Mouse (Mus musculus): ENCODE results near the gene Gm49355. TPM values are rescaled to one million over a fixed set of nuclear protein-coding genes. Genes with fewer than 3 reads are reported as not detected.
"Not testable (repeated sequence)": the region's sequence is repeated elsewhere in the genome, so short reads cannot be mapped to it uniquely, and the experiment has no call there.

Gm49355 gene
- polyA plus RNA-seq (2014; fragmentation: Nextera tagmentation; extraction: Ambion mirVana), result 0.23 TPM in 1 of 2 replicates, not detected in the other

GRCm38 (mm10) chr14:12283641-12284040, at the start of gene Gm49355:
Gene Gm49355, plus strand, starts transcription at chr14:12283976.
- H3K9me3 ChIP-seq (ENCODE audit: control insufficient read depth, low read length), result no peaks in the 10 kb centered on the region
- peak within 1 kb of the TSS; percentile 77 for H3K27ac ChIP-seq (ENCODE audit: low read depth, low read length)
- WGBS, result 82% methylated on average over 6 of the region's 6 CpGs
- ATAC-seq (replicated peaks; ENCODE audit: low FRiP score), result peak; percentile 44
- peak within 1 kb of the TSS; percentile 85 for H3K4me2 ChIP-seq (ENCODE audit: low read depth, low read length, severe bottlenecking)
- DNase-seq (ENCODE audit: low spot score), result no peak
- H3K36me3 ChIP-seq (ENCODE audit: control insufficient read depth, insufficient read depth, low read length), result no peaks in the 10 kb centered on the region
- H3K4me1 ChIP-seq (replicated peaks; ENCODE audit: control insufficient read depth, insufficient read depth, low read length), result no peaks in the 10 kb centered on the region
- peak within 1 kb of the TSS; percentile 95 for H3K9ac ChIP-seq (ENCODE audit: low read length)
- H3K4me3 ChIP-seq (ENCODE audit: low read depth, low read length), result peak within 1 kb of the TSS; percentile 62
- no peaks in the 10 kb centered on the region for H3K27me3 ChIP-seq (ENCODE audit: control insufficient read depth, insufficient read depth, low read length)

DNA sequence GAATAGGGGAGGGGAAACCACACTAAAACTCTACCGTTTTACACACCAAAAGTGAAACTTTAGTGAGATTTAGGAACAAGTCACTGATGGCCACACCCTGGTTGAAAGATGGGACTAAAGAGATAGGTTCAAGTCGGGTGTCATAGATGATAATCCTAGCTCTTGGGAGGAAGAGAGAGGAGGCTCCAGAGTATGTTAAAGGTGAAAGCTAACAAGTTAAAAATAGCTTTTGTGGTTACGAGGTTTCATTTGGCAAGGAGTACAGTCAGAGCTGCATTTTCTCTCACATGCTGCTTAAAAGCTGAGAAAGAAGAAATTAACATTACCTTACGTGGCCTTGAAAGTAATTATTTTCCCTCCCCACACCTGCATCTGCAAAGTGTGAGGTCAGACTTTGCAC, 40.0 kb upstream of the Gm49355 start:
- ATAC-seq (replicated peaks; ENCODE audit: low FRiP score) (no peak), DNase-seq (ENCODE audit: low spot score) (no peak)
- WGBS, result 84% methylated on average over 4 of the region's 4 CpGs
- H3K9ac ChIP-seq (ENCODE audit: low read length), result no peak overlapping the region
- no peak overlapping the region for H3K27ac ChIP-seq (ENCODE audit: low read depth, low read length)
- no peaks in the 10 kb centered on the region for H3K36me3 ChIP-seq (ENCODE audit: control insufficient read depth, insufficient read depth, low read length)
- no peak overlapping the region for H3K4me2 ChIP-seq (ENCODE audit: low read depth, low read length, severe bottlenecking)
- H3K27me3 ChIP-seq (ENCODE audit: control insufficient read depth, insufficient read depth, low read length), result no peaks in the 10 kb centered on the region
- no peak overlapping the region for H3K4me3 ChIP-seq (ENCODE audit: low read depth, low read length)
- H3K4me1 ChIP-seq (replicated peaks; ENCODE audit: control insufficient read depth, insufficient read depth, low read length), result no peaks in the 10 kb centered on the region
- H3K9me3 ChIP-seq (ENCODE audit: control insufficient read depth, low read length), result no peaks in the 10 kb centered on the region

- Histone ChIP-seq H3K27ac (ENCODE audit: low read depth, low read length) (no peak overlapping the region), H3K9me3 (ENCODE audit: control insufficient read depth, low read length) (no peaks in the 10 kb centered on the region), H3K27me3 (ENCODE audit: control insufficient read depth, insufficient read depth, low read length) (no peaks in the 10 kb centered on the region), H3K4me3 (ENCODE audit: low read depth, low read length) (no peak overlapping the region), H3K4me1 (replicated peaks; ENCODE audit: control insufficient read depth, insufficient read depth, low read length) (no peaks in the 10 kb centered on the region), H3K4me2 (ENCODE audit: low read depth, low read length, severe bottlenecking) (no peak overlapping the region), H3K9ac (ENCODE audit: low read length) (no peak overlapping the region), H3K36me3 (ENCODE audit: control insufficient read depth, insufficient read depth, low read length) (no peaks in the 10 kb centered on the region)
- ATAC-seq (replicated peaks; ENCODE audit: low FRiP score), result no peak
- WGBS, result 77% methylated on average over 3 of the region's 3 CpGs
- no peak for DNase-seq (ENCODE audit: low spot score)
These were observed 7.7 kb upstream of the Gm49355 start for GRCm38 (mm10) chr14:12276031-12276430.

DNA sequence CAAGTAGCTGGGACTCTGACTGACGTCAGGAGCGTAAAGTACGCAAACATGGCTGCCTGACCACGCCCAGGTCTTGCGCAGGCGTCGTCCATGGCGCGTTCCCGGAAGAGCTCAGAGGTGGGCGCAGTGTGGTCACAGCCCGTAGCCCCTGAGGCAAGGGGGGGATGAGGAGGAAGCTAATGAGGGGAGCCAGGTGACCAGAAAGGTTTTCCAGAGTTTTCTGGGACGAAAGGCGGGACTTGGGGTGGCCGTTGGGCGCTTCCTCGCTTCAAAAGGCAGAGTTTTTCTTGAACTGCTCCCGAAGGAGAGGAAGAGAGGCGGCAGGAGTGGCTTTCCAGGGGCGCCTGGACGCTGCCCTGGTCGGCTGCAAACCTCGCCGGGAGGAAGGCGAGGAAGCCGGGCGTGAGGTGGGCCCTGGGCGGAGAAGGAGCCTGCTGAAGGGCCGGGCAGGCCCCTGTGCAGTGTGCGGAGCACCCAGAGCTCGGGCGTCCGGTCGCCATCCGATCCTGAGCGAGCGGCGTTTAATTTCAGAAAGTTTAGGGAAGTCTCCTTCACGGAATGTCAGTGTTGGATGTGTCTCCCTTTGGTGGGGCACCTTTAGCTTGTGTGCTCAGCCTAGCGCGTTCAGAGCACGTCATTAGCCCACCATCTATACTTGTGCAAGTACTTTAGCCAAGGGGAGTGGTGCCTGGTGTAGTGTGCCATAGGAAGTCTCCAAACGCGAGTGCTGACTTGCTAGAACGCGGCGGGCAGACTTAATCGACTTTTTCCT, 551 bp downstream of the Gm49355 start, which contains the start of gene 3830406C13Rik:
3830406C13Rik (plus strand) TSS at position 33 of the 772 bp plus-strand sequence.
- peak within 1 kb of the TSS; percentile 85 for H3K4me2 ChIP-seq (ENCODE audit: low read depth, low read length, severe bottlenecking)
- no peaks in the 10 kb centered on the region for H3K4me1 ChIP-seq (replicated peaks; ENCODE audit: control insufficient read depth, insufficient read depth, low read length)
- peak; percentile 91 for DNase-seq (ENCODE audit: low spot score)
- no peaks in the 10 kb centered on the region for H3K36me3 ChIP-seq (ENCODE audit: control insufficient read depth, insufficient read depth, low read length)
- no peaks in the 10 kb centered on the region for H3K27me3 ChIP-seq (ENCODE audit: control insufficient read depth, insufficient read depth, low read length)
- peak within 1 kb of the TSS; percentile 95 for H3K9ac ChIP-seq (ENCODE audit: low read length)
- no peaks in the 10 kb centered on the region for H3K9me3 ChIP-seq (ENCODE audit: control insufficient read depth, low read length)
- H3K4me3 ChIP-seq (ENCODE audit: low read depth, low read length), result peak within 1 kb of the TSS; percentile 62
- WGBS, result under 1% methylated on average over 48 of the region's 48 CpGs
- peak; percentile 97 for ATAC-seq (replicated peaks; ENCODE audit: low FRiP score)
- peak within 1 kb of the TSS; percentile 77 for H3K27ac ChIP-seq (ENCODE audit: low read depth, low read length)

DNA sequence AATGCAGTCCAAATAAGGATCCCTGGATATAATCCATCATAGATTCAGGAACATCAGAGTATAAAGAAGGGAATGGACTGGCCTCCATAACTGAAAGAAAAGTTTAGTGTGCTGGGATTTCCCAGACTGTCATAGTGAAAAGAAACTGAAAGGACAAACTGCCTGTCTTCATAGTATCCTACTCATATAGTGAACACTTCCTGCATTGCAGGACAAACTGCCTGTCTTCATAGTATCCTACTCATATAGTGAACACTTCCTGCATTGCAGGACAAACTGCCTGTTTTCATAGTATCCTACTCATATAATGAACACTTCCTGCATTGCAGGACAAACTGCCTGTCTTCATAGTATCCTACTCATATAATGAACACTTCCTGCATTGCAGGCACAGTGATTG, 6.0 kb downstream of the Gm49355 start:
- DNase-seq (ENCODE audit: low spot score); H3K36me3 ChIP-seq (ENCODE audit: control insufficient read depth, insufficient read depth, low read length); H3K4me3 ChIP-seq (ENCODE audit: low read depth, low read length); H3K9me3 ChIP-seq (ENCODE audit: control insufficient read depth, low read length); H3K9ac ChIP-seq (ENCODE audit: low read length); H3K27me3 ChIP-seq (ENCODE audit: control insufficient read depth, insufficient read depth, low read length); H3K4me2 ChIP-seq (ENCODE audit: low read depth, low read length, severe bottlenecking); ATAC-seq (replicated peaks; ENCODE audit: low FRiP score); H3K27ac ChIP-seq (ENCODE audit: low read depth, low read length); H3K4me1 ChIP-seq (replicated peaks; ENCODE audit: control insufficient read depth, insufficient read depth, low read length): not testable (repeated sequence)

DNA sequence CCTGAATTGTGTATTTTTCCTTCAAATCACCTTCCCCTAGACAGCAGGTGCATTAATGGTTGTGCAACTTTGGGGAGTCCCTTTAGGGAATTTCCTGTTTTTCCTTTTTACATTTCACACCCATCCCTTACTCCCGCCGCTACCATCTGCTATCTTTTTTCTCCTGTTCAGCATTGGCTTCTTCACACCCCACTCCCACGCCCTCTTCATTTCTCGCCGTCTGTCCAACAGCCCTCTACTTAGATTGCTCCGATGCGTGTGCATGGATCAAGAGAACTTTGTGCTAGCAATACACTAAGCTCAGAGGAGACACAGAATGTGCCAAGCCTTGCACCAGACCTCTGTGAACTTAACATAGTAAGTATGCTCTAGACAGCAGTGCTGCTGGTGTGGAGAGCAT, 12.6 kb downstream of the Gm49355 start:
- Histone ChIP-seq H3K4me1 (replicated peaks; ENCODE audit: control insufficient read depth, insufficient read depth, low read length) (peaks cover 3% of the 10 kb centered on the region; the same call in 1 of the 2 replicates), H3K4me2 (ENCODE audit: low read depth, low read length, severe bottlenecking) (no peak overlapping the region), H3K27me3 (ENCODE audit: control insufficient read depth, insufficient read depth, low read length) (no peaks in the 10 kb centered on the region), H3K9ac (ENCODE audit: low read length) (no peak overlapping the region), H3K36me3 (ENCODE audit: control insufficient read depth, insufficient read depth, low read length) (no peaks in the 10 kb centered on the region), H3K27ac (ENCODE audit: low read depth, low read length) (no peak overlapping the region), H3K9me3 (ENCODE audit: control insufficient read depth, low read length) (no peaks in the 10 kb centered on the region), H3K4me3 (ENCODE audit: low read depth, low read length) (no peak overlapping the region)
- 85% methylated on average over 7 of the region's 7 CpGs for WGBS
- DNase-seq (ENCODE audit: low spot score) (no peak), ATAC-seq (replicated peaks; ENCODE audit: low FRiP score) (no peak)

DNA sequence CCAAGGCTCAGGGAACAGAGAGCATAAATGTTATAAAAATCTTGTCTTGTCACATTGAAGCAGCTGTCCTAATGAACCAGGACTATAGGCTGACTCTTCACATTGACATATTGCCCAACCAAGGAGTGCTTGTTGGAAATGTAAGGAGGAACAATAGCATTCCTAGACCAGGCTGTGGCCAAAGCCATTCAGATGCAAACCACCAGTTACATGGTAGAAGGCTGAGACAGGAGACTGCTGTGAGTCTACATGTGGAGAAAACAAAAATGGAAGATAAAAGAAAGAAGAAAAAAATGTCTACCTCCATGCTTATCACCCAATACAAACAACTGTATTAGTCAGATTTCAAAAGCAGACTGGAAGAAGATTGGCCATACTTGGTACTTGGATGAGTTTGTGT, 15.4 kb downstream of the Gm49355 start:
- ATAC-seq (replicated peaks; ENCODE audit: low FRiP score), result no peak
- no peak for DNase-seq (ENCODE audit: low spot score)
- Histone ChIP-seq H3K27me3 (ENCODE audit: control insufficient read depth, insufficient read depth, low read length) (no peaks in the 10 kb centered on the region), H3K9me3 (ENCODE audit: control insufficient read depth, low read length) (no peaks in the 10 kb centered on the region), H3K27ac (ENCODE audit: low read depth, low read length) (no peak overlapping the region), H3K4me3 (ENCODE audit: low read depth, low read length) (no peak overlapping the region), H3K9ac (ENCODE audit: low read length) (no peak overlapping the region), H3K4me1 (replicated peaks; ENCODE audit: control insufficient read depth, insufficient read depth, low read length) (peaks cover 3% of the 10 kb centered on the region; the same call in 1 of the 2 replicates), H3K36me3 (ENCODE audit: control insufficient read depth, insufficient read depth, low read length) (no peaks in the 10 kb centered on the region), H3K4me2 (ENCODE audit: low read depth, low read length, severe bottlenecking) (no peak overlapping the region)

DNA sequence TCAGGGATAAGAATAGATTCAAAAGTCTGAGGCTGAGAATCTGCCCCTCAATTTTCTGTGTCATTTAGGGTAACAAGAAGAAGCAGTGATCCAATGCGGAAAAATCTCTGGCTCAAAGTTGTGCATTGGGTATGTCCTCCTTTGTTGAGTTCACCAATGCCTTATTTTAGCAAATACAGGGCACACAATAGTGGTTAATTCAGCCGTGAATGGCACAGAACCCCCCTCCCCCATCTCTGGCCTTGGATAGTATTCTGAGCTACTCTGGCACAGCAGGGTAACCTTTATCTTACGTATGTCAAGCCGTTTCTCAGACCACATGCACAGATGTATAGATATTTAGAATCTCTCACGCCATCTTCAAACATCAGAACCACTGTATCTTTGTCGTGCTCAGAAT, 15.9 kb downstream of the Gm49355 start:
- Histone ChIP-seq H3K27ac (ENCODE audit: low read depth, low read length) (no peak overlapping the region), H3K4me2 (ENCODE audit: low read depth, low read length, severe bottlenecking) (no peak overlapping the region), H3K9ac (ENCODE audit: low read length) (no peak overlapping the region), H3K27me3 (ENCODE audit: control insufficient read depth, insufficient read depth, low read length) (no peaks in the 10 kb centered on the region), H3K9me3 (ENCODE audit: control insufficient read depth, low read length) (no peaks in the 10 kb centered on the region), H3K4me3 (ENCODE audit: low read depth, low read length) (no peak overlapping the region), H3K36me3 (ENCODE audit: control insufficient read depth, insufficient read depth, low read length) (no peaks in the 10 kb centered on the region), H3K4me1 (replicated peaks; ENCODE audit: control insufficient read depth, insufficient read depth, low read length) (peaks cover 3% of the 10 kb centered on the region; the same call in 1 of the 2 replicates)
- ATAC-seq (replicated peaks; ENCODE audit: low FRiP score), result peak; percentile 65
- WGBS, result 20% methylated on average over 6 of the region's 6 CpGs
- DNase-seq (ENCODE audit: low spot score), result peak; percentile 60

GRCm38 (mm10) chr14:12300275-12300674, 16.5 kb downstream of the Gm49355 start:
- Histone ChIP-seq H3K9ac (ENCODE audit: low read length) (no peak overlapping the region), H3K4me2 (ENCODE audit: low read depth, low read length, severe bottlenecking) (no peak overlapping the region), H3K36me3 (ENCODE audit: control insufficient read depth, insufficient read depth, low read length) (no peaks in the 10 kb centered on the region), H3K4me1 (replicated peaks; ENCODE audit: control insufficient read depth, insufficient read depth, low read length) (peaks cover 3% of the 10 kb centered on the region; the same call in 1 of the 2 replicates), H3K4me3 (ENCODE audit: low read depth, low read length) (no peak overlapping the region), H3K27ac (ENCODE audit: low read depth, low read length) (no peak overlapping the region), H3K27me3 (ENCODE audit: control insufficient read depth, insufficient read depth, low read length) (no peaks in the 10 kb centered on the region), H3K9me3 (ENCODE audit: control insufficient read depth, low read length) (no peaks in the 10 kb centered on the region)
- ATAC-seq (replicated peaks; ENCODE audit: low FRiP score) (peak; percentile 64), DNase-seq (ENCODE audit: low spot score) (no peak)
- WGBS, result 62% methylated on average over 4 of the region's 4 CpGs

Measured in forebrain, embryonic 11.5 days (tissue).